Mouse (Mus musculus): ENCODE data around the gene Slc3a1.

- TF ChIP-seq CTCF (IDR thresholded peaks at IDR 0.05; ENCODE audit: extremely low read depth, insufficient read depth, insufficient read length, insufficient replicate concordance) = no peak
- no peak for TF ChIP-seq POLR2A (IDR thresholded peaks at IDR 0.05; ENCODE audit: low read depth, low read length)
Observed at GRCm38 (mm10) chr17:84986368-84986767, 41.8 kb upstream of the Slc3a1 start.

All from spleen, adult 2 months (tissue).